ENCODE assay signal across 16 mouse cellular contexts in genomic region chr1:36228461-36228860, GRCm38 (mm10).
"Had no signal": no experiment of that assay in that cellular context is flagged by ENCODE, and none has a peak within 500 bp of the region (broad histone marks: within the 10 kb centered on the region; RNA-seq: fewer than 3 reads in every experiment).

No protein-coding gene starts in this region.

- H3K4me3 ChIP-seq: lung, embryonic 15.5 days; megakaryocyte, embryonic 14.5 days; midbrain, embryonic 12.5 days; midbrain, embryonic 15.5 days; neural tube, embryonic 12.5 days; stomach, embryonic 15.5 days had no signal

- H3K9ac ChIP-seq: liver, embryonic 14.5 days; lung, embryonic 15.5 days; midbrain, embryonic 12.5 days; midbrain, embryonic 15.5 days; neural tube, embryonic 12.5 days; stomach, embryonic 15.5 days had no signal

- H3K27ac ChIP-seq: liver, embryonic 14.5 days; lung, embryonic 15.5 days; macrophage; midbrain, embryonic 12.5 days; midbrain, embryonic 15.5 days; neural tube, embryonic 12.5 days; stomach, embryonic 15.5 days; stomach, postnatal 0 days had no signal

- H3K9me3 ChIP-seq: lung, embryonic 15.5 days; megakaryocyte, embryonic 14.5 days; midbrain, embryonic 12.5 days; midbrain, embryonic 15.5 days; neural tube, embryonic 12.5 days; stomach, embryonic 15.5 days had no signal

- ATAC-seq: lung, postnatal 0 days; midbrain, embryonic 15.5 days had no signal

- DNase-seq: lung, adult 2 months; lung, postnatal 14 days; lung, postnatal 36 days; right cerebral cortex, postnatal 14 days; thymus, postnatal 14 days; thymus, postnatal 36 days had no signal

- H3K4me1 ChIP-seq: lung, embryonic 15.5 days; midbrain, embryonic 12.5 days; midbrain, embryonic 15.5 days; neural tube, embryonic 12.5 days; stomach, embryonic 15.5 days had no signal

- H3K27me3 ChIP-seq: lung, embryonic 15.5 days; megakaryocyte, embryonic 14.5 days; midbrain, embryonic 12.5 days; midbrain, embryonic 15.5 days; neural tube, embryonic 12.5 days; stomach, embryonic 15.5 days had no signal

- H3K4me2 ChIP-seq: lung, embryonic 15.5 days; midbrain, embryonic 12.5 days; midbrain, embryonic 15.5 days; neural tube, embryonic 12.5 days; stomach, embryonic 15.5 days had no signal
